Mouse (Mus musculus) small intestine, adult 2 months (tissue): Measurements from ENCODE around the gene Ssx2ip.

ENCODE experiments used
- CTCF ChIP-seq: fragments of 200-500 bp; IDR thresholded peaks from 2 replicates; pipeline ENCODE4 v1.5.1; 2012; ENCODE audit warnings: low read depth, mild to moderate bottlenecking, control low read depth, inconsistent platforms, low read length, moderate library complexity, mixed read lengths; ENCODE audit not compliant: insufficient replicate concordance, insufficient read length; ENCODE audit errors: extremely low read depth
- POLR2A ChIP-seq: fragments of 200-500 bp; IDR thresholded peaks from 2 replicates; pipeline ENCODE4 v1.6.1; 2012; ENCODE audit warnings: low read depth, mild to moderate bottlenecking, control low read depth, inconsistent platforms, low read length, moderate library complexity

DNA sequence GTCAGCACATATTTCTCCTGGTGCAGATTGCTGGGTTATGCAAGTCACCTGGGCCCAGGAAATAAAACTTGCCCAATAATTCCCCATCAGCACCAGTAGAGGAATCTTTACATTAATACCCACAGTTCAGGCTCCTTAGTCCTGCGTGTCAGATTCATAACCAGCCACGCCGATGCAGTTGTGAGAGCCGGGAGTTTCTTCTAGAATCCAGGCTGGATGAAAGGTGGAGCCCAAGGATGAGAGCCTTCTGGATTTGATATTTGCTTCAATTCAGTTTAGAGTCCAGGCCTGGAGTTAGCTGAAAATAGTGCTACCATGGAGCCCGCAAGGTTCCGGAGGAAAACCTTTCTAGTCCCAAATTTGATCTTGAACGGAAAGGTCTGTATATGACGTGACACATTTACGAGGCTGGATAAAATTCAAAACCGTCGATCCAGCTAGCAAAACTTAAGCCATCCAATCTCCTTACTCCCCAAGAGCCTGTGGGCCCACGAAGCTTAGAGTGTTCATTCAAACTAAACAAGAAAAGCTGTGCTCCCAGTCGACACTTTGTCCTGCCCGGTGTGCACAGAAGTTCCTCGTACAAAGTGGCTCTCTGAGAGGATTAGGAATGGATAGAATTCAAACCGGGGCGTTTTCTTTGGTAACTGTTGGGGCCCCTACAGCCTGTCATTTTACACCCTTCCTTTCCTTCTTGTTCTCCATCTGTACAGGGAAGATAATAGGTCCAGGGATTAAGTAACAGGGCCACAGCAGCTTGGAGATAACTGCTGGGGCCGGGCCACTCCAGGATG is 968 bp downstream of the Ssx2ip start:
- TF ChIP-seq POLR2A (no peak), CTCF (no peak)
